Mouse (Mus musculus): Measurements from ENCODE around the gene Slco1a5.

GRCm38 (mm10) chr6:142208421-142208820, 114.4 kb downstream of the Slco1a5 start, which contains the start of gene Slco1a6:
- TF ChIP-seq CTCF (IDR thresholded peaks at IDR 0.05; ENCODE audit: extremely low read depth, insufficient read depth, insufficient read length, insufficient replicate concordance), result no peak
- no peak for TF ChIP-seq POLR2A (IDR thresholded peaks at IDR 0.05; ENCODE audit: low read depth, low read length)
